Mouse (Mus musculus) CD8-positive naive resting alpha-beta T cell, adult 2 months (primary cell): ENCODE measurements around the gene Ptgs2.

Experiments
- DNase-seq, 2 experiments: peaks; one replicate each; pipeline ENCODE4 v3.0.0; 2022; ENCODE audit warnings: low read depth in 2 of 2, low spot score in 2 of 2

Ptgs2 gene

DNA sequence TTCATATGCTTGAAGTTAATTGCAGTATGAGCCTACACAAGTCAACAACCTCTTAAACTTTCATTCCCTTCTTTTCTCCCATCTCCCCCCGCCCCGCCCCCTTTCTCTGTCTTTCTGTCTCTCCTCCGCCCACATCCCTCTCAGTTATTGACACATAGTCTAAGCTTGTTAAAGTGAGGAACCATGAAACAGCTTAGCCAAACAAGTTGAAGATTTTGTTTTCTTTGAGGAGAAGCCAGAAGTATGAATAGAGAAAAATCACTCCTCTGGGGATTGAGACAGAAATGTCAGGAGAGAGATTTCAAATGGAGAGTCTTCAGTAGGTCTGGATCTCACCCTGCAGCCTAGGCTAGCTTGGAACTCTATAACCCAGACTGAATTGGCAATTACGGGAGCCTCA is 47.4 kb downstream of the Ptgs2 start:
- no peak for DNase-seq

DNA sequence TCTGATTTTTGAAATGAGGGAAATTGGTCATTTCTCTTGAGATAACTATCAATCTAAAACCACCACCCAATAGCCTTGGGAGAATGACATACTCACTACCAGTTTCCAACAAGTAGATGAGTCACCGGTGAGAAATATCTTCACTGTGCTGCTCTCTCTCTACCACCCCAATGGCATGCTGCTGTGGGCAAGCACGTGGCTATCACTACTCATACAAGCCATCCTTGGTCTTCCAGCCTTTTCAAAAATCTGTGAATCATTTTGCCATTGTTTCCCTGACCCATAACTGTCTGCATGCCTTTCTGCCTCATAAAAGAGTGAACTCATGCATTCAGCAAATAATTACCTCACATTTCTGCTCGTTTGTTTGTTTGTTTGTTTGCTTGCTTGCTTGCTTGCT is 51.6 kb downstream of the Ptgs2 start:
- DNase-seq, result no peak
